Mouse (Mus musculus): ENCODE data around the gene Gcsam. TPM values are rescaled to one million over a fixed set of nuclear protein-coding genes. Genes with fewer than 3 reads are reported as not detected.

The Gcsam gene
- polyA plus RNA-seq, 1 experiment from 2014 or later: 0.13 TPM

- no peak for ATAC-seq (ENCODE audit: insufficient read depth)
- TF ChIP-seq CTCF (IDR thresholded peaks at IDR 0.05; ENCODE audit: low read depth): no peak
- Histone ChIP-seq H3K27me3 (ENCODE audit: insufficient read depth, low read length) (no peaks in the 10 kb centered on the region), H3K4me1 (ENCODE audit: insufficient read depth) (no peaks in the 10 kb centered on the region), H3K4me3 (ENCODE audit: low read depth, low read length) (no peak overlapping the region), H3K27ac (ENCODE audit: low read depth) (no peak overlapping the region), H3K36me3 (ENCODE audit: insufficient read depth) (no peaks in the 10 kb centered on the region), H3K4me2 (no peak overlapping the region), H3K9ac (no peak overlapping the region), H3K9me3 (ENCODE audit: low read depth, low read length) (no peaks in the 10 kb centered on the region)
- no peak for DNase-seq
- WGBS: 55% methylated on average over 6 of the region's 6 CpGs
Measured at GRCm38 (mm10) chr16:45644380-45644779, 34.2 kb downstream of the Gcsam start.

GRCm38 (mm10) chr16:45651497-45651896 lies 41.3 kb downstream of the Gcsam start:
- Histone ChIP-seq H3K27ac (ENCODE audit: low read depth) (no peak overlapping the region), H3K4me2 (no peak overlapping the region), H3K36me3 (ENCODE audit: insufficient read depth) (no peaks in the 10 kb centered on the region), H3K4me1 (ENCODE audit: insufficient read depth) (0 out of 2 replicates have a peak, but pooled peaks cover 7% of the 10 kb centered on the region), H3K27me3 (ENCODE audit: insufficient read depth, low read length) (0 out of 2 replicates have a peak, but pooled peaks cover 4% of the 10 kb centered on the region), H3K9me3 (ENCODE audit: low read depth, low read length) (no peaks in the 10 kb centered on the region), H3K4me3 (ENCODE audit: low read depth, low read length) (no peak overlapping the region), H3K9ac (no peak overlapping the region)
- ATAC-seq (ENCODE audit: insufficient read depth) (0 out of 2 replicates have a peak, but pooled peaks have one; percentile 39), DNase-seq (peak; percentile 16)
- no peak for TF ChIP-seq CTCF (IDR thresholded peaks at IDR 0.05; ENCODE audit: low read depth)
- 30% methylated on average over 2 of the region's 2 CpGs for WGBS

GRCm38 (mm10) chr16:45653009-45653933 lies 43.1 kb downstream of the Gcsam start:
- peak; percentile 27 for DNase-seq
- Histone ChIP-seq H3K36me3 (ENCODE audit: insufficient read depth) (no peaks in the 10 kb centered on the region), H3K9ac (no peak overlapping the region; the same call in 1 of the 2 replicates), H3K9me3 (ENCODE audit: low read depth, low read length) (no peaks in the 10 kb centered on the region), H3K4me1 (ENCODE audit: insufficient read depth) (0 out of 2 replicates have a peak, but pooled peaks cover 7% of the 10 kb centered on the region), H3K27ac (ENCODE audit: low read depth) (no peak overlapping the region), H3K4me3 (ENCODE audit: low read depth, low read length) (peak overlapping the region; percentile 37), H3K4me2 (peak overlapping the region; percentile 66), H3K27me3 (ENCODE audit: insufficient read depth, low read length) (0 out of 2 replicates have a peak, but pooled peaks cover 4% of the 10 kb centered on the region)
- ATAC-seq (ENCODE audit: insufficient read depth): peak; percentile 35; the same call in 1 of the 2 replicates
- WGBS: 12% methylated on average over 16 of the region's 17 CpGs
- peak; percentile 19; the same call in 1 of the 2 replicates for TF ChIP-seq CTCF (IDR thresholded peaks at IDR 0.05; ENCODE audit: low read depth)

GRCm38 (mm10) chr16:45653934-45654332 lies 43.8 kb downstream of the Gcsam start, which contains the start of gene BC016579:
Gene BC016579, minus strand, starts transcription at chr16:45654068.
- no peak within 1 kb of the TSS; the same call in 1 of the 2 replicates for H3K9ac ChIP-seq

GRCm38 (mm10) chr16:45654465-45654864 lies 44.3 kb downstream of the Gcsam start:
- Histone ChIP-seq H3K9me3 (ENCODE audit: low read depth, low read length) (no peaks in the 10 kb centered on the region), H3K27ac (ENCODE audit: low read depth) (no peak overlapping the region), H3K9ac (no peak overlapping the region), H3K27me3 (ENCODE audit: insufficient read depth, low read length) (0 out of 2 replicates have a peak, but pooled peaks cover 4% of the 10 kb centered on the region), H3K36me3 (ENCODE audit: insufficient read depth) (no peaks in the 10 kb centered on the region), H3K4me1 (ENCODE audit: insufficient read depth) (0 out of 2 replicates have a peak, but pooled peaks cover 7% of the 10 kb centered on the region), H3K4me2 (peak overlapping the region; percentile 66; the same call in 1 of the 2 replicates), H3K4me3 (ENCODE audit: low read depth, low read length) (no peak overlapping the region)
- ATAC-seq (ENCODE audit: insufficient read depth) (peak; percentile 21; the same call in 1 of the 2 replicates), DNase-seq (no peak)
- TF ChIP-seq CTCF (IDR thresholded peaks at IDR 0.05; ENCODE audit: low read depth): no peak
- WGBS: 63% methylated on average over 9 of the region's 9 CpGs

More at GRCm38 (mm10) chr16:45653934-45654332, 43.8 kb downstream of the Gcsam start, which contains the start of gene BC016579:
- Histone ChIP-seq H3K27ac (ENCODE audit: low read depth) (no peak within 1 kb of the TSS), H3K4me2 (peak within 1 kb of the TSS; percentile 66), H3K4me1 (ENCODE audit: insufficient read depth) (0 out of 2 replicates have a peak, but pooled peaks cover 7% of the 10 kb centered on the region), H3K4me3 (ENCODE audit: low read depth, low read length) (peak within 1 kb of the TSS; percentile 37), H3K36me3 (ENCODE audit: insufficient read depth) (no peaks in the 10 kb centered on the region), H3K27me3 (ENCODE audit: insufficient read depth, low read length) (0 out of 2 replicates have a peak, but pooled peaks cover 4% of the 10 kb centered on the region), H3K9me3 (ENCODE audit: low read depth, low read length) (no peaks in the 10 kb centered on the region)
- TF ChIP-seq CTCF (IDR thresholded peaks at IDR 0.05; ENCODE audit: low read depth): no peak
- WGBS: 7% methylated on average over 20 of the region's 20 CpGs
- ATAC-seq (ENCODE audit: insufficient read depth) (peak; percentile 70), DNase-seq (peak; percentile 31)

GRCm38 (mm10) chr16:45657574-45658159 lies 47.5 kb downstream of the Gcsam start:
- no peak overlapping the region for H3K9ac ChIP-seq
- no peak for TF ChIP-seq CTCF (IDR thresholded peaks at IDR 0.05; ENCODE audit: low read depth)
- H3K9me3 ChIP-seq (ENCODE audit: low read depth, low read length): no peaks in the 10 kb centered on the region
- no peak overlapping the region for H3K4me2 ChIP-seq
- H3K27me3 ChIP-seq (ENCODE audit: insufficient read depth, low read length): 0 out of 2 replicates have a peak, but pooled peaks cover 4% of the 10 kb centered on the region
- no peaks in the 10 kb centered on the region for H3K36me3 ChIP-seq (ENCODE audit: insufficient read depth)
- no peak overlapping the region for H3K27ac ChIP-seq (ENCODE audit: low read depth)
- DNase-seq: no peak
- WGBS: 87% methylated on average over 12 of the region's 12 CpGs
- ATAC-seq (ENCODE audit: insufficient read depth): no peak
- no peak overlapping the region for H3K4me3 ChIP-seq (ENCODE audit: low read depth, low read length)
- H3K4me1 ChIP-seq (ENCODE audit: insufficient read depth): 0 out of 2 replicates have a peak, but pooled peaks cover 7% of the 10 kb centered on the region

All from lung, embryonic 14.5 days (tissue).